Mouse (Mus musculus): ENCODE data around the gene Gm20388.

DNA sequence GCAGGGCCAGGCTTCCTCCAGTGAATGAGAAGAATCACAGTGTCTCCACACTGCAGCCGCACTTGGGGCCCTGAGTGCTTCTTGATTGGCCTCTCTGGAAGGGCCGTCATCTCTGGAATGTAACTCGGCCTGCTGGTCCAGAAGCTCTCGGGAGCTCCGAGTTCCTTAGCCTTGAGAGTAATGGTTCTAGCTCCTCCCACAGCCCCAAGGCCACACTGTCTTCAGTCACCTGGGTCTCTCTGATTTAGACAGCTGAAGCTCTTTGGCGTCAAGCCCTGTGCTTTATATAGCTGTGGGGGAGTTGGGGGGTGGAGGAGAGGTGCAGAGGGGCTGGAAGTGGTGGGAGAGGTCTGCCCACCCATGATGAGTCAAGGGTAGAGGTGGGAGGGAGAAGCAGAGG is 2626.4 kb downstream of the Gm20388 start:
- no peak for TF ChIP-seq POLR2A (IDR thresholded peaks at IDR 0.05; ENCODE audit: insufficient read depth, low read depth, low read length)
- no peak for TF ChIP-seq CTCF (IDR thresholded peaks at IDR 0.05; ENCODE audit: insufficient read depth, low read depth, low read length)

All from olfactory bulb, adult 2 months (tissue).